Mouse (Mus musculus) neural tube, embryonic 14.5 days (tissue): ENCODE results near the gene Hoxc9. TPM values are rescaled to one million over a fixed set of nuclear protein-coding genes. Genes with fewer than 3 reads are reported as not detected.

Experiments used
- ATAC-seq: fragments of 200-750 bp; cut with Nextera tagmentation; 2 replicates; pipeline ENCODE4 v1.8.0; 2017; ENCODE audit warnings: low read depth, mild to moderate bottlenecking, moderate TSS enrichment, moderate library complexity
- H3K27ac ChIP-seq: fragments of 300-500 bp; sonication (generic); 2 replicates; pipeline ENCODE4 v1.5.1; 2014; ENCODE audit warnings: low read depth, mild to moderate bottlenecking, control low read depth, low read length, moderate library complexity, mixed read lengths
- H3K27me3 ChIP-seq: fragments of 300-500 bp; sonication (generic); 2 replicates; pipeline ENCODE4 v1.6.1; 2014; ENCODE audit warnings: low read length; ENCODE audit not compliant: control insufficient read depth, insufficient read depth
- H3K36me3 ChIP-seq: fragments of 300-500 bp; sonication (generic); 2 replicates; pipeline ENCODE4 v1.6.1; 2014; ENCODE audit warnings: low read length, mixed read lengths; ENCODE audit not compliant: control insufficient read depth, insufficient read depth
- H3K4me1 ChIP-seq: fragments of 300-500 bp; sonication (generic); 2 replicates; pipeline ENCODE4 v1.6.1; 2014; ENCODE audit warnings: low read length; ENCODE audit not compliant: control insufficient read depth, insufficient read depth
- H3K4me2 ChIP-seq: fragments of 300-500 bp; sonication (generic); 2 replicates; pipeline ENCODE4 v1.6.1; 2014; ENCODE audit warnings: mild to moderate bottlenecking, low read depth, low read length, control low read depth
- H3K4me3 ChIP-seq: fragments of 300-500 bp; sonication (generic); 2 replicates; pipeline ENCODE4 v1.5.1; 2014; ENCODE audit warnings: low read depth, low read length, control low read depth, mixed read lengths
- H3K9ac ChIP-seq: fragments of 300-500 bp; sonication (generic); replicated peaks from 2 replicates; pipeline ENCODE4 v1.6.1; 2014; ENCODE audit warnings: low read depth, mild to moderate bottlenecking, control low read depth, low read length, mixed read lengths
- H3K9me3 ChIP-seq: fragments of 300-500 bp; sonication (generic); 2 replicates; pipeline ENCODE4 v1.6.1; 2016; ENCODE audit warnings: low read length; ENCODE audit not compliant: control insufficient read depth
- WGBS: fragments of 180-500 bp; shearing (Covaris S2); extraction: QIAGEN DNeasy Blood & Tissue Kit; methylation state at CpG from one replicate; pipeline ENCODE4 v1.1.7; 2014; 5-methylcytosine and 5-hydroxymethylcytosine counted together
- polyA plus RNA-seq: library from polyadenylated mRNA; unstranded; fragments of >200 nt; fragmentation: Nextera tagmentation; extraction: Ambion mirVana; gene quantifications from 2 replicates; pipeline ENCODE4 v1.2.1, GENCODE M21; 2014

The Hoxc9 gene
- polyA plus RNA-seq, 1 experiment from 2014 or later, result 46.9 TPM

DNA sequence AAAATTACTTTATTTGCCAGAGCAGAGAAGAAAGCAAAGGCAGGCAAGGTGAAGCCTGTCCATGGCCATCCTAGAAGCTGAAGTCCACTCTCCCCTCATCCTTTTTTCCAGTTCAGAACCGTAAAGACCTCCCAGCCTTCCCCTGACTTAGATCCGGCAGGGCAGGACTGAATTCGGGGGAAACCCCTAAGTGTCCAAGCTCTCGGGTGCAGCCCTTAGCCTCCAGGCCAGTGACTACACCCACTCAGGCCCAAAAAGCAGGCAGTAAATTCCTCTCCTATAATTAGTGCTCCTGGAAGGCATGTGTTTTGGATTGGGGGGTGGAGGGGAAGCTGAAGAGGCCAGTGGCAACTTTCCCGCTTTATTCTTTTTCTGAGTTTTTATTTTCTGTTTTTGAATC is 29.6 kb downstream of the Hoxc9 start:
- no peaks in the 10 kb centered on the region for H3K36me3 ChIP-seq
- peak overlapping the region; percentile 28 for H3K4me3 ChIP-seq
- no peaks in the 10 kb centered on the region for H3K9me3 ChIP-seq
- 7% methylated on average over 5 of the region's 5 CpGs for WGBS
- peak overlapping the region; percentile 79 for H3K27ac ChIP-seq
- peak overlapping the region; percentile 78 for H3K9ac ChIP-seq
- no peak for ATAC-seq
- H3K27me3 ChIP-seq, result no peaks in the 10 kb centered on the region
- peaks cover 92% of the 10 kb centered on the region for H3K4me1 ChIP-seq
- peak overlapping the region; percentile 83 for H3K4me2 ChIP-seq

GRCm38 (mm10) chr15:103006326-103006725 is 30.1 kb downstream of the Hoxc9 start:
- 21% methylated on average over 1 of the region's 1 CpGs for WGBS
- Histone ChIP-seq H3K27me3 (no peaks in the 10 kb centered on the region), H3K27ac (peak overlapping the region; percentile 79), H3K4me2 (peak overlapping the region; percentile 83), H3K4me1 (peaks cover 94% of the 10 kb centered on the region), H3K36me3 (0 out of 2 replicates have a peak, but pooled peaks cover 3% of the 10 kb centered on the region), H3K9ac (peak overlapping the region; percentile 78), H3K4me3 (peak overlapping the region; percentile 28; the same call in 1 of the 2 replicates), H3K9me3 (no peaks in the 10 kb centered on the region)
- no peak for ATAC-seq

- Histone ChIP-seq H3K4me2 (peak overlapping the region; percentile 83), H3K27ac (peak overlapping the region; percentile 78), H3K36me3 (0 out of 2 replicates have a peak, but pooled peaks cover 4% of the 10 kb centered on the region), H3K9ac (peak overlapping the region; percentile 44), H3K4me1 (peaks cover 94% of the 10 kb centered on the region), H3K9me3 (no peaks in the 10 kb centered on the region), H3K4me3 (peak overlapping the region; percentile 34), H3K27me3 (no peaks in the 10 kb centered on the region)
- no peak for ATAC-seq
- WGBS, result 1% methylated on average over 27 of the region's 27 CpGs
These were observed 33.2 kb downstream of the Hoxc9 start for GRCm38 (mm10) chr15:103009265-103010111.

DNA sequence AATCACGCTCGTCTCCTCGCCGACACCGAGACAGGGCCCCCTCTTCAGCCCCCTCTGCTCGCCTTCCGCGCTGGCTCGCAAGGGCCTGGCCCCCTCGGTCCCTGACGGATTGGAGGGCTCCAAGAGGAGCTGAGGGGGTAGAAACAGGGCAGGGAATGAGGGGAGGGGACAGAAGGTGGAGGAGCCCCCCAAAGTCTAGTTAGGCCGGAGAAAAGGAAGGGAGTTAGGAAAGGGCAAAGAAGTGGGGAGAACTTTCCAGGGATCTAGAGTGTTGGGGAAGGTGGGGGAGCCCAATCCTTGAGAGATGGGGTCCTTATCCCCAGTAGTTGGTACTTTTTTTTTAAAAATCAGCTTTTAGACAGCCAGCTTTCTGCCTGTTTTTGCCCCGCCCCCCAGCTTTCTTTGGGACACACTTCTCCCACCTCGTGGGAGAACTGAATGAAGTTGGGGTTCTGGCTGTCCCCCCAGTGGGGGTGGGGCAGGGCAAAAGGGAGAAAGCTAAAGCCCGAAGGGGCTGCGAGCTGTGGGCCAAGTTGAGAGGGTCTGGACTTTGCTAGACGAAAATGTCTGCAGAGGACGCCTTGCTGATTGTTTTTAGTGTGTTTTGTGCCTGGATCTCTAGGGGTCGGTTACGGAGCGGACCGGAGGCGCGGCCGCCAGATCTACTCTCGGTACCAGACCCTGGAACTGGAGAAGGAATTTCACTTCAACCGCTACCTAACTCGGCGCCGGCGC is 34.0 kb downstream of the Hoxc9 start:
- peak overlapping the region; percentile 34 for H3K4me3 ChIP-seq
- peak overlapping the region; percentile 78 for H3K27ac ChIP-seq

GRCm38 (mm10) chr15:103010847-103011555 is 34.8 kb downstream of the Hoxc9 start:
- H3K9me3 ChIP-seq, result no peaks in the 10 kb centered on the region
- peak overlapping the region; percentile 44 for H3K9ac ChIP-seq
- WGBS, result 5% methylated on average over 28 of the region's 28 CpGs
- H3K27ac ChIP-seq, result peak overlapping the region; percentile 78
- H3K4me2 ChIP-seq, result peak overlapping the region; percentile 83
- H3K4me1 ChIP-seq, result peaks cover 93% of the 10 kb centered on the region
- no peaks in the 10 kb centered on the region for H3K27me3 ChIP-seq
- 0 out of 2 replicates have a peak, but pooled peaks cover 4% of the 10 kb centered on the region for H3K36me3 ChIP-seq
- no peak for ATAC-seq
- H3K4me3 ChIP-seq, result peak overlapping the region; percentile 34

More for the DNA sequence above, 34.0 kb downstream of the Hoxc9 start:
- Histone ChIP-seq H3K9me3 (no peaks in the 10 kb centered on the region), H3K9ac (peak overlapping the region; percentile 44), H3K27me3 (no peaks in the 10 kb centered on the region), H3K36me3 (0 out of 2 replicates have a peak, but pooled peaks cover 4% of the 10 kb centered on the region), H3K4me2 (peak overlapping the region; percentile 83), H3K4me1 (peaks cover 94% of the 10 kb centered on the region)
- WGBS, result 2% methylated on average over 31 of the region's 31 CpGs
- no peak for ATAC-seq

- Histone ChIP-seq H3K9me3 (no peaks in the 10 kb centered on the region), H3K27me3 (no peaks in the 10 kb centered on the region), H3K4me1 (peaks cover 91% of the 10 kb centered on the region), H3K27ac (peak overlapping the region; percentile 71), H3K4me2 (peak overlapping the region; percentile 83), H3K9ac (peak overlapping the region; percentile 44), H3K36me3 (0 out of 2 replicates have a peak, but pooled peaks cover 4% of the 10 kb centered on the region), H3K4me3 (peak overlapping the region; percentile 18)
- no peak for ATAC-seq
- 5% methylated on average over 26 of the region's 26 CpGs for WGBS
These were observed 35.8 kb downstream of the Hoxc9 start for GRCm38 (mm10) chr15:103011928-103012486.

DNA sequence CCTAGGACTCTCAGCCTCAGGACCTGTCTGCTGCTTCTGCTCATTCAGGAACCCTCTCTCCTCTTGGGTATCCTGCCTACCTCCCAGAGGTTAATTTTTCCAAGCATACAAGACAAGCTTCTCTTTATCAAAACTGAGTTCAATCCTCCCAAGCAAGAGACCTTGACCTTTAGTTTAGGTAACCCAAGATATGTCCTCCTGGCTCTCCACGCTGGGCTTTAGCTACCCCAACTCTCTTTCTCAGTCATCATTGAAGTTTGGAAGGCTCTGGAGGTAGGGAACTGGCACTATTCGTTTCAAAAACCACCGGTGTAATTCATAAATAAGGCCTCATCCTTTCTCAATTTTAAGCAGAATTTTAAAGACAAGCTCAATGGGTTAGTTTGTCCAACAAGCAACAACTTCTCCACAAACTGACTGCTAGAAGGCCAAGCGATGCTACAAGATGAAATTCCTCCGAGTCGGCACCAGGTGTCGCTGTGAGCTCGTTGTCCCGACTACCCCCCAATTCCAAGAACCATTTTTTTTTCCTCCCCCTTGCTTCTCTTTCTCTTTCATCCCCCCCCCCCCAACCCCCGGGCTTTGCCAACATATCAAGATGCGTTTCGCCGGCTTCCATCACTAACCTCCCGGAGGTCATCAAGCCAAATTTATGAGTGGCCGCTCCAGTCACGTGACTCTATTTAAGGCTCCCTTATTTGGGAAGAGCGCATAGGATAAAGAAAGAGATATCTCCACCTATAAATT is 37.2 kb downstream of the Hoxc9 start:
- peak overlapping the region; percentile 44; the same call in 1 of the 2 replicates for H3K9ac ChIP-seq
- ATAC-seq, result no peak
- WGBS, result 5% methylated on average over 17 of the region's 17 CpGs
- peaks cover 89% of the 10 kb centered on the region for H3K4me1 ChIP-seq
- H3K9me3 ChIP-seq, result no peaks in the 10 kb centered on the region
- H3K4me2 ChIP-seq, result peak overlapping the region; percentile 83
- peak overlapping the region; percentile 87 for H3K27ac ChIP-seq
- peak overlapping the region; percentile 30; the same call in 1 of the 2 replicates for H3K4me3 ChIP-seq
- no peaks in the 10 kb centered on the region for H3K27me3 ChIP-seq
- H3K36me3 ChIP-seq, result peaks cover 4% of the 10 kb centered on the region; the same call in 1 of the 2 replicates
